Mouse (Mus musculus): ENCODE measurements at regions not wholly inside any gene's neighbourhood (a gene's known extent, or its start where the extent isn't known, plus 50 kb on each side); places are given as distances from the start of the nearest gene placed in this dataset.
A peak's percentile ranks its signal among the peaks of the same experiment; 100 is the strongest.

DNA sequence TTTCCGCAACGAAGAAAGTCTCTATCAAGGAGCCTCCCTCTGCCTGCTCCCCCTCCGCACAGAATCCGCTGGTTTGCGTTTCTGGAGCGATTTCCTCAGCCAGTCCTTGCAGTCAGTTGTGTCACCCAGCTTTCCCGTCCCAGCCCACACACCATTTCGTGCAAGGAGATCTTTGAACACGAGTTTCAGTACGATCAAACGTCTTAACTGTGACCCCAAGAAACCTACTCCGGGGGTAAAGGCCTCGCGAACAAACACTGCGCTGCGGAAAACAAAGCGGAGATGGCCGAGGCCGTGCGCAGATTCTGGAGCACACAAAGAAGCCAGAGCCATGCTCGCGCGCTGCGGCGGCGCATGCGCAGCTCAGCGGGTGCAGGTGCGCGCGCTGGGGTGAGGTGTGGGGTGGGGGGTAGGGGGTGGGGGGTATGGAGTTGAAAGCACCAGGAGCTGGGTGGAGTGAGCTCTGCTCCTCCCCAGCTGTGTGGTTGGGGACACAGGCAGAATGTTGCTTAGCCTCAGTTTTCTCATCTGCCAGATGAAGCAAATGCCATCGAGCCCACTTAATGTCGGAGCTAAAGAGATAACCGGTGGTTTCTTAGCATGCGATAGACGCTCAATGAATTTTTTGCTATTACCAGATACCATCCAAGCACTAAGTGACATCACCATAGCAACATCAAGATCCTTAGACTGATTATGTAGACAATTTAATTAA, 52.8 kb upstream of the Nfe2l3 start:
- Histone ChIP-seq H3K4me3 (ENCODE audit: insufficient read depth, low read depth, low read length) (peak overlapping the region; percentile 77), H3K4me1 (ENCODE audit: control insufficient read depth, insufficient read depth, low read length) (peaks cover 3% of the 10 kb centered on the region; the same call in 1 of the 2 replicates), H3K27ac (ENCODE audit: insufficient read depth, low read depth, low read length) (peak overlapping the region; percentile 99)
- 1% methylated on average over 36 of the region's 36 CpGs for WGBS
- TF ChIP-seq CTCF (IDR thresholded peaks at IDR 0.05; ENCODE audit: insufficient read depth, low read depth, low read length) (no peak), POLR2A (IDR thresholded peaks at IDR 0.05; ENCODE audit: insufficient read depth, low read depth, low read length) (peak; percentile 59)

DNA sequence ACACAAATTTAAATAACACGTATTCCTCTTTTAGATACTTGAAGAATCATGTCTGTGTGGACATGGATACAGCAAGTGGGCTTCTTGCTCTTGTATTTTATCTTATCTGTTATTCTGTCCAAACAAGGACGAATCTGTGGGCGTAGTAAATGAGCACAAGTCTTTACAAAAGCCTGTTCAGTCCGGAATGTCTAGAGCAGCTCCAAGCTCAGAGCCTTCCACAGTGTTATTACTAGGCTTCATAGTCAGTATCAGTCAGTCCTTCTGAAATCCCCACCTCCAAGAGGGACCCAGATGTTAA, 52.2 kb upstream of the Nfe2l3 start:
- TF ChIP-seq POLR2A (IDR thresholded peaks at IDR 0.05; ENCODE audit: insufficient read depth, low read depth, low read length) (no peak), CTCF (IDR thresholded peaks at IDR 0.05; ENCODE audit: insufficient read depth, low read depth, low read length) (no peak)
- WGBS = 44% methylated on average over 4 of the region's 4 CpGs
- no peak overlapping the region for H3K4me3 ChIP-seq (ENCODE audit: insufficient read depth, low read depth, low read length)
- no peak overlapping the region for H3K27ac ChIP-seq (ENCODE audit: insufficient read depth, low read depth, low read length)
- peaks cover 3% of the 10 kb centered on the region; the same call in 1 of the 2 replicates for H3K4me1 ChIP-seq (ENCODE audit: control insufficient read depth, insufficient read depth, low read length)

DNA sequence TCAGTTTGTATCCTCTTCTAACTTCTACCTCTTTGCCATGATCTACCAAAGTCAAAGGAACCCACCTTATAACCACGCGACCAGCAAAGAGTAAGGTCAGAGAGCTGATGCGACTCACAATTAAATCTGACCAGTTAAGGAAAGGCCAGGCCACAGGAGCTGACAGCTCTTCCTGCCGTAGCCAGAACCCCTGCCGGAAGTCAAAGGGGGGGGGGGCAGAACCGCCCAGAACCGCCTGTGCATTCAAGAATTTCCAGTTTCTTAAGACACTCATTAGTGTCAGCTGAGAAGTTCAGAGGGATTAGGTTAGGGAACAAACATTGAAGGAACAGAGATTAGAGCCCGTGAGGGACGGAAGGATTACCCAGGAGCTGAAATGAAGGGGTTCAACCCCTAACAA, 51.0 kb upstream of the Nfe2l3 start:
- 57% methylated on average over 9 of the region's 9 CpGs for WGBS
- TF ChIP-seq POLR2A (IDR thresholded peaks at IDR 0.05; ENCODE audit: insufficient read depth, low read depth, low read length) = no peak
- no peak for TF ChIP-seq CTCF (IDR thresholded peaks at IDR 0.05; ENCODE audit: insufficient read depth, low read depth, low read length)
- peaks cover 3% of the 10 kb centered on the region; the same call in 1 of the 2 replicates for H3K4me1 ChIP-seq (ENCODE audit: control insufficient read depth, insufficient read depth, low read length)

More for the DNA sequence above, 51.0 kb upstream of the Nfe2l3 start:
- H3K27ac ChIP-seq (ENCODE audit: insufficient read depth, low read depth, low read length) = no peak overlapping the region
- no peak overlapping the region for H3K4me3 ChIP-seq (ENCODE audit: insufficient read depth, low read depth, low read length)
